Mouse (Mus musculus): ENCODE measurements around the gene Patz1. TPM values are rescaled to one million over a fixed set of nuclear protein-coding genes. Genes with fewer than 3 reads are reported as not detected.

Gene Patz1
- total RNA-seq, 4 experiments from 2014 or later: 21.3 to 33.6 (median 25.4) TPM

GRCm38 (mm10) chr11:3352990-3353585 is 64.4 kb downstream of the Patz1 start:
- DNase-seq (ENCODE audit: low spot score): no peak

Other genes starting within 250 kb of the Patz1 start
- gene Sfi1, start 95.4 kb upstream of the Patz1 start, total RNA-seq (2022): 10 to 100 TPM; 12.9 to 27.4 (median 20.4) TPM
- 10 to 100 TPM; 39.3 to 43.9 (median 40.4) TPM for gene Eif4enif1, start 86.5 kb upstream of the Patz1 start, total RNA-seq (2022)
- 10 to 100 TPM; 53.6 to 60.6 (median 58.8) TPM for gene Drg1, start 22.5 kb upstream of the Patz1 start, total RNA-seq (2022)
- 10 to 100 TPM; 37.3 to 67.8 (median 56.9) TPM for gene Pik3ip1, start 41.5 kb downstream of the Patz1 start, total RNA-seq (2022)
- 10 to 100 TPM; 16.7 to 25.5 (median 19.4) TPM for gene Limk2, start 120.3 kb downstream of the Patz1 start, total RNA-seq (2022)
- 10 to 100 TPM; 18.9 to 23.0 (median 20.4) TPM for gene Rnf185, start 163.5 kb downstream of the Patz1 start, total RNA-seq (2022)
- under 1 TPM in 2 of 4 experiments, not detected in 2; 0.14 to 0.16 TPM for gene Pla2g3, start 199.4 kb downstream of the Patz1 start, total RNA-seq (2022)
- gene Inpp5j, start 215.9 kb downstream of the Patz1 start, total RNA-seq (2022): 10 to 100 TPM; 19.9 to 24.1 (median 22.7) TPM
- gene Selenom, start 225.8 kb downstream of the Patz1 start, total RNA-seq (2022): 10 to 100 TPM; 33.5 to 51.0 (median 41.9) TPM

All from heart, adult 8-10 months (tissue).